Comparison of ENCODE assay signal across 26 mouse cellular contexts in the genomic region with DNA sequence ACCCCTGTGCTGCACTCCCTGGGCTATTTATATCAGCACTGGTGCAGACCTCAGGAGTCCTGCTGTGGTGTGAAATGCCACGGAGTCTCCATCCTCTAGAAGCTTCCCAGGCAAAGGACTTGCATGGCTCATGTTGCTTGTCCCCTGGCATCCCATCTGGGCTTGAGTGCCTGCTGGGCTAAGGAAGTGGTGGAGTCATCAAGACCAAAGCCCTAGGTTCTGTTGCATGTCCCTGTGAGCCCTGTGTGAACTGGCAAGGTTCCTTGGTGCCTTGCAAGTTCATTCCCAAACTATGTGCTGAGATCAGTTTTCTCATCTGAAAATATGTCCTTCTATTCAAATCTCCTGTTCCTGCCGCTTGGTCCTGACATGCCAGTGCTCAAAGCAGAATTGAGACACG. TPM values are rescaled to one million over a fixed set of nuclear protein-coding genes. Genes with fewer than 3 reads are reported as not detected.
DNase-seq lines count a peak whose midpoint lies in the region; ATAC-seq and TF ChIP-seq lines count a peak whose summit lies in the region.
"Had no signal": no experiment of that assay in that cellular context is flagged by ENCODE, and none has a peak within 500 bp of the region (broad histone marks: within the 10 kb centered on the region; RNA-seq: fewer than 3 reads in every experiment).

No protein-coding gene starts in this region.

- H3K36me3 ChIP-seq in heart, embryonic 10.5 days, result no peaks in the 10 kb centered on the region
- H3K36me3 ChIP-seq in heart, embryonic 11.5 days (ENCODE audit: control insufficient read depth, insufficient read depth, low read length), result no peaks in the 10 kb centered on the region
- H3K36me3 ChIP-seq in stomach, postnatal 0 days (ENCODE audit: control insufficient read depth, insufficient read depth, low read length), result no peaks in the 10 kb centered on the region
- H3K36me3 ChIP-seq: embryonic facial prominence, embryonic 12.5 days; forebrain, embryonic 15.5 days; intestine, embryonic 15.5 days had no signal

- H3K4me1 ChIP-seq in heart, embryonic 10.5 days, result peaks cover 6% of the 10 kb centered on the region; the same call in 1 of the 2 replicates
- H3K4me1 ChIP-seq in heart, embryonic 11.5 days (ENCODE audit: control insufficient read depth, insufficient read depth, low read length), result peaks cover 5% of the 10 kb centered on the region; the same call in 1 of the 2 replicates
- no peaks in the 10 kb centered on the region for H3K4me1 ChIP-seq in stomach, postnatal 0 days (replicated peaks; ENCODE audit: control insufficient read depth, insufficient read depth)
- H3K4me1 ChIP-seq: forebrain, embryonic 15.5 days; intestine, embryonic 15.5 days had no signal

- DNase-seq in heart, adult 11 months, result peak; percentile 90
- DNase-seq in heart, embryonic 10.5 days (ENCODE audit: low spot score), result no peak
- DNase-seq in heart, adult 9 months (ENCODE audit: low spot score in 2 of 2), result peak; percentile 19 to 23
- DNase-seq in gastrocnemius, adult 8-10 months (ENCODE audit: low spot score in 2 of 2), result peak; percentile 70 to 83
- DNase-seq in gastrocnemius, postnatal 36 days, result peak; percentile 37 to 51
- DNase-seq in stomach, postnatal 0 days (ENCODE audit: low spot score), result no peak
- no peak for DNase-seq in frontal cortex, postnatal 36 days (ENCODE audit: low spot score in 2 of 2)
- DNase-seq: adrenal gland, postnatal 14 days; cerebellum, adult 11-12 months; cerebellum, adult 9-10 months; cerebellum, postnatal 25 days; kidney, adult 18-20 months had no signal

- H3K9me3 ChIP-seq in heart, embryonic 10.5 days, result no peaks in the 10 kb centered on the region
- H3K9me3 ChIP-seq in heart, embryonic 11.5 days (replicated peaks; ENCODE audit: control insufficient read depth, low read length), result no peaks in the 10 kb centered on the region
- no peaks in the 10 kb centered on the region for H3K9me3 ChIP-seq in stomach, postnatal 0 days (ENCODE audit: control insufficient read depth, low read length)
- H3K9me3 ChIP-seq: embryonic facial prominence, embryonic 12.5 days; forebrain, embryonic 15.5 days; intestine, embryonic 15.5 days had no signal

- ATAC-seq in heart, embryonic 11.5 days (replicated peaks; ENCODE audit: insufficient number of reproducible peaks, low FRiP score, low TSS enrichment), result no peak
- ATAC-seq in stomach, postnatal 0 days (ENCODE audit: low FRiP score, low TSS enrichment), result no peak
- ATAC-seq: forebrain, embryonic 15.5 days; intestine, embryonic 15.5 days had no signal

- 61% methylated on average over 3 of the region's 3 CpGs for WGBS in heart, embryonic 10.5 days
- 55% methylated on average over 3 of the region's 3 CpGs for WGBS in heart, embryonic 11.5 days (ENCODE audit: insufficient replicate concordance)
- WGBS in stomach, postnatal 0 days, result 66% methylated on average over 3 of the region's 3 CpGs

- no peak for TF ChIP-seq CTCF in stomach, postnatal 0 days (IDR thresholded peaks at IDR 0.05; ENCODE audit: low read depth)

- intact Hi-C loops in gastrocnemius, postnatal 36 days (cut with DNase I), result no loop called here

- no peak overlapping the region for H3K4me3 ChIP-seq in heart, embryonic 10.5 days
- no peak overlapping the region for H3K4me3 ChIP-seq in heart, embryonic 11.5 days (ENCODE audit: low read depth, low read length)
- no peak overlapping the region for H3K4me3 ChIP-seq in stomach, postnatal 0 days (ENCODE audit: low read depth, low read length)
- H3K4me3 ChIP-seq: embryonic facial prominence, embryonic 12.5 days; forebrain, embryonic 15.5 days; intestine, embryonic 15.5 days had no signal

- TF ChIP-seq EP300 in stomach, postnatal 0 days (optimal IDR thresholded peaks at IDR 0.05), result no peak

- no peak overlapping the region for H3K9ac ChIP-seq in heart, embryonic 11.5 days (ENCODE audit: low read depth, low read length)
- H3K9ac ChIP-seq in stomach, postnatal 0 days (ENCODE audit: low read length), result no peak overlapping the region
- H3K9ac ChIP-seq: embryonic facial prominence, embryonic 12.5 days; forebrain, embryonic 15.5 days; hindbrain, embryonic 14.5 days; intestine, embryonic 15.5 days had no signal

- H3K4me2 ChIP-seq in heart, embryonic 11.5 days, result no peak overlapping the region
- no peak overlapping the region for H3K4me2 ChIP-seq in stomach, postnatal 0 days (replicated peaks; ENCODE audit: low read depth)
- H3K4me2 ChIP-seq: embryonic facial prominence, embryonic 12.5 days; forebrain, embryonic 15.5 days; hindbrain, embryonic 14.5 days; intestine, embryonic 15.5 days had no signal

- H3K27ac ChIP-seq in heart, embryonic 10.5 days, result no peak overlapping the region
- H3K27ac ChIP-seq in heart, embryonic 11.5 days (ENCODE audit: low read depth, low read length), result no peak overlapping the region
- H3K27ac ChIP-seq in stomach, postnatal 0 days (replicated peaks), result no peak overlapping the region
- H3K27ac ChIP-seq: embryonic facial prominence, embryonic 12.5 days; forebrain, embryonic 15.5 days; hindbrain, embryonic 14.5 days; intestine, embryonic 15.5 days had no signal

- H3K27me3 ChIP-seq in heart, embryonic 10.5 days (ENCODE audit: insufficient read depth, poor library complexity, severe bottlenecking), result no peaks in the 10 kb centered on the region
- no peaks in the 10 kb centered on the region for H3K27me3 ChIP-seq in heart, embryonic 11.5 days (ENCODE audit: control insufficient read depth, insufficient read depth, low read length)
- H3K27me3 ChIP-seq in stomach, postnatal 0 days (ENCODE audit: control insufficient read depth, insufficient read depth, low read length), result no peaks in the 10 kb centered on the region
- H3K27me3 ChIP-seq: embryonic facial prominence, embryonic 12.5 days; forebrain, embryonic 15.5 days; intestine, embryonic 15.5 days had no signal

RNA-seq across cellular contexts. Expression of a gene that starts 35.2 kb away (rescaled TPM):
- 0.01 and 0.02 TPM in 2 replicates for polyA plus RNA-seq in heart, embryonic 10.5 days (2016; fragmentation: Nextera tagmentation; extraction: Ambion mirVana)
- polyA plus RNA-seq in heart, embryonic 11.5 days (2014; fragmentation: Nextera tagmentation; extraction: Ambion mirVana), result 0.10 and 0.11 TPM in 2 replicates
- total RNA-seq in gastrocnemius, adult 8-10 months (2022), result 1,000 to 10,000 TPM in 3 of 4 experiments, 100 to 1,000 TPM in 1; 987 to 1,235 (median 1,149) TPM
- 100 to 1,000 TPM; 919 to 955 TPM for total RNA-seq in gastrocnemius, postnatal 36 days (2021)
- 0.01 TPM in 1 of 2 replicates, not detected in the other for polyA plus RNA-seq in stomach, postnatal 0 days (2015; fragmentation: Nextera tagmentation; extraction: Ambion mirVana)
- total RNA-seq: adrenal gland, postnatal 14 days; granulocyte monocyte progenitor cell, adult 5-6 weeks; MEL had no signal
- polyA plus RNA-seq: C2C12; forebrain, embryonic 11.5 days; hindbrain, embryonic 14.5 days; intestine, embryonic 15.5 days; kidney, embryonic 14.5 days had no signal

RNA-seq across cellular contexts. Expression of a gene that starts 48.1 kb away (rescaled TPM):
- polyA plus RNA-seq in heart, embryonic 10.5 days (2016; fragmentation: Nextera tagmentation; extraction: Ambion mirVana), result not detected in 2 replicates
- polyA plus RNA-seq in heart, embryonic 11.5 days (2014; fragmentation: Nextera tagmentation; extraction: Ambion mirVana), result not detected in 2 replicates
- not detected for total RNA-seq in gastrocnemius, adult 8-10 months (2022)
- not detected for total RNA-seq in gastrocnemius, postnatal 36 days (2021)
- not detected in 2 replicates for polyA plus RNA-seq in stomach, postnatal 0 days (2015; fragmentation: Nextera tagmentation; extraction: Ambion mirVana)
- total RNA-seq: adrenal gland, postnatal 14 days; granulocyte monocyte progenitor cell, adult 5-6 weeks; heart, postnatal 36 days; MEL had no signal
- polyA plus RNA-seq: C2C12; cortical plate, adult 2 months; embryonic facial prominence, embryonic 12.5 days; forebrain, embryonic 11.5 days; forebrain, embryonic 15.5 days; frontal cortex, adult 2 months; heart, embryonic 16.5 days; hindbrain, embryonic 14.5 days; intestine, embryonic 15.5 days; kidney, embryonic 14.5 days had no signal

Comparison
In these comparisons a context has a peak if more than half of its experiments do, and no peak if none do; other contexts are left out.
1. DNase-seq: peak in heart, adult 11 months (single experiment), heart, adult 9 months (2 of 2), gastrocnemius, adult 8-10 months (2 of 2) and gastrocnemius, postnatal 36 days (2 of 2); none in heart, embryonic 10.5 days (single experiment), stomach, postnatal 0 days (single experiment) and frontal cortex, postnatal 36 days (0 of 2).